Mouse (Mus musculus): ENCODE data around the gene Gm17660. TPM values are rescaled to one million over a fixed set of nuclear protein-coding genes. Genes with fewer than 3 reads are reported as not detected.

Gm17660 gene
- polyA plus RNA-seq, 1 experiment = not detected

DNA sequence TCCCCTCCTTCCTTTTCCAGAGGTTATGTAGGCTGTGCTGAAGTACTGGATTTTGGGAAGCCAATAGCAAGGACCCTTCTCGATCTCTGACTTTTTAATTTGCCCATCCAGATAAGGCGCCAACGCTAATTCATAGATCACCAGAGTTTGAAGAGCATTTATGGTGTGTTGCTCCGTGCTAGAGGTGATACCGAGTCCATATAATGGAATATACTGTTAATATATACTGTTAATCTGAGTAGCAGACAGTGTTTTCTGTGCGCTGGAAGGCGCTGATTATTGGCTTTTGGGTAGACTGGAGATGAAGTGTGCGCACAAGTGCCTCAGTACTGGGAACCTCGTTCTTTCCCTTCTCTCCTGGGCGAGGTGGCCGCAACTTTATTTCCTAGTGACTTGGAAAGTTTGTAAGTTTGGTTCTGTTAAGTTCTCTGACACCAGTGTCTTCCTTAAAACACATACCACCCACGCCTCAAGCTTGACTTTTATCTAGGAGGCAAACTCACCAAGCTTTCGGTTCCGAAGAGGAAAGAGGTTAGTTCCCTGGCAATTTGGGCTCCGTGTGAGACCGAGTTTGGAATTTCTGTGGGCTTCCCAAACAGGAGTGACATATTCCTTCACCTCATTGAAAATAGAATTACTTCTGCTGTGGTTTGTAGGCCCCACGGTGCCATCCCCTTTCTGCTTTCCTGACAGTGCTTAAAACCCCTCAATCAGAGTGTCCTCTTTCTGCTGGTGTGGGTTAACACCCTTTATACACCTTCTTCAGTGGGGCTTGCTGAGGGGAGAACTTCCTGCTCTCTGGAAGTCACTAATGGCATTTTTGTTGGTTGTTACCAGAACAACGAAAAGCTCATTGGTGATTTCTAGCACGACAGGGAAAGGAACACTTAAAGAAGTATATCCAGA lies 30.0 kb downstream of the Gm17660 start:
- Histone ChIP-seq H3K27ac (ENCODE audit: insufficient read depth, low read depth, low read length) (peak overlapping the region; percentile 87), H3K4me1 (ENCODE audit: control insufficient read depth, insufficient read depth, low read length) (peaks cover 31% of the 10 kb centered on the region), H3K4me3 (ENCODE audit: insufficient read depth, low read length) (peak overlapping the region; percentile 99)
- TF ChIP-seq POLR2A (IDR thresholded peaks at IDR 0.05; ENCODE audit: borderline replicate concordance, low read depth, low read length) (no peak), CTCF (IDR thresholded peaks at IDR 0.05; ENCODE audit: low read depth, low read length) (no peak)

- H3K4me3 ChIP-seq (ENCODE audit: insufficient read depth, low read length) = peak within 1 kb of the TSS; percentile 99
- peak within 1 kb of the TSS; percentile 89 for H3K27ac ChIP-seq (ENCODE audit: insufficient read depth, low read depth, low read length)
- TF ChIP-seq POLR2A (IDR thresholded peaks at IDR 0.05; ENCODE audit: borderline replicate concordance, low read depth, low read length) = no peak
- 0 out of 2 replicates have a peak, but pooled peaks have one; percentile 7 for TF ChIP-seq CTCF (IDR thresholded peaks at IDR 0.05; ENCODE audit: low read depth, low read length)
- peaks cover 31% of the 10 kb centered on the region for H3K4me1 ChIP-seq (ENCODE audit: control insufficient read depth, insufficient read depth, low read length)
Observed at GRCm38 (mm10) chr5:104046256-104047199, 30.9 kb downstream of the Gm17660 start, which contains the start of gene Nudt9. Gene Nudt9, plus strand, starts transcription at chr5:104046306.

GRCm38 (mm10) chr5:104043704-104044103 lies 33.7 kb downstream of the Gm17660 start:
- H3K4me1 ChIP-seq (ENCODE audit: control insufficient read depth, insufficient read depth, low read length) = peaks cover 32% of the 10 kb centered on the region
- H3K27ac ChIP-seq (ENCODE audit: insufficient read depth, low read depth, low read length) = peak overlapping the region; percentile 45
- no peak for TF ChIP-seq CTCF (IDR thresholded peaks at IDR 0.05; ENCODE audit: low read depth, low read length)
- no peak for TF ChIP-seq POLR2A (IDR thresholded peaks at IDR 0.05; ENCODE audit: borderline replicate concordance, low read depth, low read length)
- H3K4me3 ChIP-seq (ENCODE audit: insufficient read depth, low read length) = no peak overlapping the region

- Histone ChIP-seq H3K27ac (ENCODE audit: insufficient read depth, low read depth, low read length) (no peak overlapping the region), H3K4me3 (ENCODE audit: insufficient read depth, low read length) (no peak overlapping the region), H3K4me1 (ENCODE audit: control insufficient read depth, insufficient read depth, low read length) (peaks cover 32% of the 10 kb centered on the region)
- TF ChIP-seq POLR2A (IDR thresholded peaks at IDR 0.05; ENCODE audit: borderline replicate concordance, low read depth, low read length) (no peak), CTCF (IDR thresholded peaks at IDR 0.05; ENCODE audit: low read depth, low read length) (no peak)
Observed at GRCm38 (mm10) chr5:104042906-104043305, 34.5 kb downstream of the Gm17660 start.

DNA sequence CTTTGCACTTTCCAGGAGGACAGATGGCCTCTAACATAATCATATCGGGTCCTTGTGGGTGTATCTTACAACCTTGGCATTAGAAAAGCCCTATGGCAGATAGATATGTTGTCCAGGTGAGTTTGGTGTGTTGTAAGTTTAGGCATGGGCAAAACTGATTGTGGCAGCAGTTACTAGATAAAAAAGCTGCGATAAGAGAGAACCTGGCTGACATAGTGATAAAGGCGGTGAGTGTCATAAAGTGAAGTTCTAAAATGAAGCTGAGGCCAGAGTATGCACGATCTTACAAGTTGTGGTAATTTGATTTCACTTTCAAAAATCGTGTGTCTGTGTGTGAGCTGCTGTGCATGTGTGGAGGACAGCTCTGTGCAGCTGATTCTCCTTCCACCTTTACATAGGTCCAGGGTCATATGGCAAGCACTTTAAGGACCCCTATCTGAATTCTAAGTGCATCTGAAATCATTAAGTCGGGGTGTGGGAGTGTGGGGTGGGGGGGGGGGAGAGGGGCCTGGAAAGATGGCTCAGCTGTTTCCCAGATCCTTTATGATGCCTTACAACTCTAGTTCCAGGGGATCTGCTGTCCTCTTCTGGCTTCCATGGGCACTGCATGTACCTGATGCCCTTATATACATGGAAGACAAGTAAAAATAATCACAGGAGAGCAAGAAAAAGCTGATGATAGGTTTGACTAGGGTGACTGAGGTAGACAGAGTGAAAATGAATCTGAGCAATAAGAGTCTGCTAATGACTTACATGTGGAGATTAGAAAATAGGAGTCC lies 38.1 kb downstream of the Gm17660 start:
- TF ChIP-seq POLR2A (IDR thresholded peaks at IDR 0.05; ENCODE audit: borderline replicate concordance, low read depth, low read length) (no peak), CTCF (IDR thresholded peaks at IDR 0.05; ENCODE audit: low read depth, low read length) (peak; percentile 37)
- Histone ChIP-seq H3K27ac (ENCODE audit: insufficient read depth, low read depth, low read length) (no peak overlapping the region), H3K4me1 (ENCODE audit: control insufficient read depth, insufficient read depth, low read length) (peaks cover 19% of the 10 kb centered on the region), H3K4me3 (ENCODE audit: insufficient read depth, low read length) (no peak overlapping the region)

- Histone ChIP-seq H3K4me3 (ENCODE audit: insufficient read depth, low read length) (no peak overlapping the region), H3K27ac (ENCODE audit: insufficient read depth, low read depth, low read length) (no peak overlapping the region), H3K4me1 (ENCODE audit: control insufficient read depth, insufficient read depth, low read length) (peaks cover 8% of the 10 kb centered on the region)
- TF ChIP-seq POLR2A (IDR thresholded peaks at IDR 0.05; ENCODE audit: borderline replicate concordance, low read depth, low read length) = no peak
- no peak for TF ChIP-seq CTCF (IDR thresholded peaks at IDR 0.05; ENCODE audit: low read depth, low read length)
Observed at GRCm38 (mm10) chr5:104036686-104037085, 40.7 kb downstream of the Gm17660 start.

GRCm38 (mm10) chr5:104035824-104036223 lies 41.6 kb downstream of the Gm17660 start:
- no peak for TF ChIP-seq POLR2A (IDR thresholded peaks at IDR 0.05; ENCODE audit: borderline replicate concordance, low read depth, low read length)
- TF ChIP-seq CTCF (IDR thresholded peaks at IDR 0.05; ENCODE audit: low read depth, low read length) = no peak
- Histone ChIP-seq H3K4me3 (ENCODE audit: insufficient read depth, low read length) (no peak overlapping the region), H3K4me1 (ENCODE audit: control insufficient read depth, insufficient read depth, low read length) (peaks cover 8% of the 10 kb centered on the region), H3K27ac (ENCODE audit: insufficient read depth, low read depth, low read length) (no peak overlapping the region)

GRCm38 (mm10) chr5:104035066-104035465 lies 42.3 kb downstream of the Gm17660 start:
- TF ChIP-seq POLR2A (IDR thresholded peaks at IDR 0.05; ENCODE audit: borderline replicate concordance, low read depth, low read length) (no peak), CTCF (IDR thresholded peaks at IDR 0.05; ENCODE audit: low read depth, low read length) (no peak)
- H3K4me1 ChIP-seq (ENCODE audit: control insufficient read depth, insufficient read depth, low read length) = peaks cover 8% of the 10 kb centered on the region
- no peak overlapping the region for H3K4me3 ChIP-seq (ENCODE audit: insufficient read depth, low read length)
- no peak overlapping the region for H3K27ac ChIP-seq (ENCODE audit: insufficient read depth, low read depth, low read length)

All from bone marrow macrophage, adult 2 months (primary cell).